Mouse (Mus musculus): ENCODE measurements around the gene Fgf2. TPM values are rescaled to one million over a fixed set of nuclear protein-coding genes. Genes with fewer than 3 reads are reported as not detected.

Gene Fgf2
- total RNA-seq, 2 experiments from 2014 or later, result 1.6 to 2.3 TPM

- intact Hi-C loops (cut with DNase I), result no loop called here
Observed at GRCm38 (mm10) chr3:37353951-37354481, 5.9 kb downstream of the Fgf2 start.

GRCm38 (mm10) chr3:37354737-37355136 is 6.6 kb downstream of the Fgf2 start:
- intact Hi-C loops (cut with DNase I), result no loop called here

More at GRCm38 (mm10) chr3:37353951-37354481, 5.9 kb downstream of the Fgf2 start:
- no peak for DNase-seq

GRCm38 (mm10) chr3:37360729-37361128 is 12.6 kb downstream of the Fgf2 start:
- intact Hi-C loops (cut with DNase I), result no loop called here
- no peak for DNase-seq

More at GRCm38 (mm10) chr3:37354737-37355136, 6.6 kb downstream of the Fgf2 start:
- DNase-seq, result no peak

- intact Hi-C loops (cut with DNase I), result no loop called here
- no peak for DNase-seq
Observed at GRCm38 (mm10) chr3:37365144-37365543, 17.0 kb downstream of the Fgf2 start.

- intact Hi-C loops (cut with DNase I), result no loop called here
- DNase-seq, result no peak
Observed at GRCm38 (mm10) chr3:37365976-37366375, 17.8 kb downstream of the Fgf2 start.

GRCm38 (mm10) chr3:37366381-37367053 is 18.4 kb downstream of the Fgf2 start:
- DNase-seq, result no peak

DNA sequence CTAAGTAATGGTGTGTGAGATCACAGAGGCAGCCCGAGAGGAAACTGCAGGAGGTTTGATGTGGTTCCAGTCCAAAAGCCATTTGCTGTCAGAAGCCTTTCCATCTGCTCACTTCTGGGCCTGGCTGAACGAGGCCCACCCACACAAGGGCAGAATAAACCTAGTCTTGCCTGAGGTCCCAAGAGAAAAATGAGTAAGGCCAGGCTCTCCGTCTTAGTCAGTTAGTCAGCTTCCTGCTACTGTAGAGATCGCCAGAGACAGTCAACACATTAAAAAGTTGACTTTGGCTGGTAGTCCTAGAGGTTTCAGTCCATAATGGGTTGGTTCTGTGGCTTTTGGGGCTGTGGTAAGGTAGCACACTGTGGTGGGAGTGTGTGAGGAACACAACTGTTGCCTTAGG is 22.3 kb downstream of the Fgf2 start:
- intact Hi-C loops (cut with DNase I), result no loop called here
- DNase-seq, result no peak

More at GRCm38 (mm10) chr3:37366381-37367053, 18.4 kb downstream of the Fgf2 start:
- intact Hi-C loops (cut with DNase I), result no loop called here

DNA sequence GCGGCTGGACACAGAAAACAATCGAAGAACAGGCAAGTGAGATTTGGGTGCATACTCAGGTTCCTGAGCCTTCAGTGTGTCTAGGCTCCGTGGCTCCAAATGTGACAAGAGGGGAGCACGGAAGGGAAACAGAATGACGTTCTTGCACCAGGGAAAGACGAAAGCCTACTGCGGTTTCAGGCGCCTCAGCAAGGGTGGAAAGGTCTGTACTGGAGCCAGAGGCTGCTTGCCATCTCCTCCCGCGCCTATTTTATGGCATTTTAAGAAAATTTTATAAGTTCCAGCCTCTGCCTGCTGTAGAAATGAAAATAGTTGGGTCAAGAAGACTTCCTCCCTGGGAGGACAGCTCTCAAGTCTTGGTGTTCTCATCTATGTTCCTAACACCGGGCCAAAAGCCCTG is 25.6 kb downstream of the Fgf2 start:
- intact Hi-C loops (cut with DNase I), result no loop called here
- DNase-seq, result no peak

DNA sequence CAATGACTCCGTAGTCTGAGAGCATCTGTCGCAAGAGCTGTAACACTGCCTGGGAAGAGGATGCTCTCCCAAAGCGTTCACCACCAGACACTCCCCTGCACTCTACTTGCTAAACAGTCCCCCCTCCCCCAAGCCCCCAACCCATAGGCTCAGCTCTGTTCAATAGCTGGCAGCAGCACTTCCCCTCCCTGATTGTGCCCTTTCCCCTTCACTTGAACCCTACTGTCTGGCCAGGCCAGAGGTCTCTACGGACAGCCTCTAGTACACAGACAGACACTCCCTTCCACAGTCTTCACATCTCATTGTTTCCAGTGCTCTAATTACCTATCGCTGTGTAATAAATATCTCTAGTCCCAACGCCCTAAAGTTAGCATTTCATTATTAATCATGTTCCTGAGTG is 29.8 kb downstream of the Fgf2 start:
- intact Hi-C loops (cut with DNase I), result no loop called here
- DNase-seq, result no peak

DNA sequence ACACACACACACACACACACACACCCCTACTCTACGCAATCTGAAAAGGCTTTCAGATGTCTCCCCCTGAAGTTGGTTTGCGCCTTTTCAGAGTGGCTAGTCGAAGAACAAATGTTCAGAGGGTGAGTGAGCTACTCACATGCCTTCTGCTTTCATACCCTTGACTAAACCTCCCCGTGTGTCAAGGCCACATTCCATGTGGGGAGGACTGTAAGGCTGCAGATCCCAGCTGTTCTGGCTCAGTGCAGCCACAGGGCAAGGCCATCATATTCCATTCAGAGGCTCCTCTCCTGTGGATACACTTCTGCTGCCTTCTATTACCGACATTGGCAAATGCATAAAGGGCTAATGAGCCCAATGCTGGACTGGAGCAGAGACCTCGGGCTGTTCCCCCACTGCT is 30.3 kb downstream of the Fgf2 start:
- no peak for DNase-seq
- intact Hi-C loops (cut with DNase I), result no loop called here

DNA sequence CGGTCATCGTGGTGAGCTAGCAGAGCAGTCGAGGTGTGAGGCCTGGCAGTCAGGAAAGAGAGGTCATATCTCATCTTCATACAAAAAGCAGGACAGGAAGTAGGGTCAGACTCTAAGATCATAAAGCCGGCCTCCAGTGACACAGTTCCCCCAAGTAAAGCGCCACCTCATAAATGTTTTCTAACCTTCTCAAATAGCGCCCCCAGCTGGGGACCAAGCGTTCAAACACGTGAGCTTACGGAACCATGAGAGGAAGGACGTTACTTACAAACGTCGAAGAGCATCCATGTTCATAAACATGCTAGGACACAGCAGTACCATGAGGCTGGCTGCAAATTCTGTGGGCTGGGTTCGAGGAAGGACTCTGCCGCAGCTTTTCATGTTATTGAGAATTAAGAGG is 31.1 kb downstream of the Fgf2 start:
- intact Hi-C loops (cut with DNase I), result no loop called here
- no peak for DNase-seq

- intact Hi-C loops (cut with DNase I), result no loop called here
- peak; percentile 10 for DNase-seq
Observed at GRCm38 (mm10) chr3:37379930-37380881, 32.1 kb downstream of the Fgf2 start.

- intact Hi-C loops (cut with DNase I), result no loop called here
Observed at GRCm38 (mm10) chr3:37381457-37381856, 33.3 kb downstream of the Fgf2 start.

GRCm38 (mm10) chr3:37383096-37383765 is 35.1 kb downstream of the Fgf2 start:
- intact Hi-C loops (cut with DNase I), result no loop called here
- DNase-seq, result no peak

More at GRCm38 (mm10) chr3:37381457-37381856, 33.3 kb downstream of the Fgf2 start:
- DNase-seq, result no peak

DNA sequence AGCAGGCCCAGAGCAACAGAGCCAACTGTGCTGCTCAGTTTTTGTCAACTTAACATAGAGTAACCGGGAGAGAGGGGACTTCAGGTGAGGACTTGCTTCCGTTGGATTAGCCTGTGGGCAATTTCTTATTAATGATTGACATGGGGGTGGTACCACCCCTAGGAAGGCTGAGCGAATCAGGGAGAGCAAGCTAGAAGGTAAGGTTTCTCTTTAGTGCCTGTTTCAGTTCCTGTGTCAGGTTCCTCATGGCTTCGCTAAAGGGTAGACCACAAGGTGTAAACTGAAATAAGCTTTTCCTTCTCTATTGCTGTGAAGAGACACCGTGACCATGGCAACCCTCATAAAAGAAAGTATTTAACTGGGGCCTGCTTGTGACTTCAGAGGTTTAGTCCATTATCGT is 39.2 kb downstream of the Fgf2 start:
- intact Hi-C loops (cut with DNase I), result no loop called here
- DNase-seq, result no peak

DNA sequence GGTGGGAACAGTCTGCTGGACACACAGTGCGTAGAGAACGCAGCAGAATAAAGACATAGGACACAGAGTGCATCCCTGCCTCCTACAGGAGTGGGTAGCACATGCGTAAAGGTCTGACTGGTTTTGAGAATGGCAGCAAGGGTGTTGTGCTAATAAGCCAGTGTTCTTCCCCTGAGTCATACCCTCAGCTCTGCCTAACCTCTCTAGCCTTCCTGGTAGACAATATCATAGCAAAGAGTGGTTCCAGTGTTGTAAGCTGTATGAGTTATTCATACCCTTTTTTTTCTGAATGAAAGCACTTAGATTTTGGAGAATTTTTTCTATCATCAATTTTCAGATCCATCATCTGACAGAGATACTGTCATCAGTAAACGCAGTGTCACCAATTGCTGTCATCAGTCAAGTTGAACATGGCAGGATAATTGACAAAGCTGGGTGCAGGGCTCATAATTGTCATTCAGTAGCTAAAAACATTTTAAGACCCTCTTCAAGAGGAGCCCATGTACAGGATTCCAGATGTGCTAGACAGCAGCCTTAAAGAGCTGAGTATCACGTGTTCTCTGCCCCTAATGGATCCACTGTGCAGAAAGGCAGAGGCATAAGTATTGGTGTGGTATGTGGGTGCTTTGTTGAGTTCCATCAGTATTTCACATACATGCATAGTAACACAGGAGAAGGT is 48.9 kb downstream of the Fgf2 start:
- DNase-seq, result no peak
- intact Hi-C loops (cut with DNase I), result no loop called here

- intact Hi-C loops (cut with DNase I), result no loop called here
- no peak for DNase-seq
Observed at GRCm38 (mm10) chr3:37397646-37398045, 49.5 kb downstream of the Fgf2 start.

GRCm38 (mm10) chr3:37398661-37399395 is 50.7 kb downstream of the Fgf2 start:
- intact Hi-C loops (cut with DNase I), result no loop called here
- DNase-seq, result peak; percentile 92

GRCm38 (mm10) chr3:37401729-37402610 is 53.8 kb downstream of the Fgf2 start:
- intact Hi-C loops (cut with DNase I), result no loop called here
- DNase-seq, result peak; percentile 16
